Mouse (Mus musculus) kidney, embryonic 14.5 days (tissue): Measurements from ENCODE around the gene Tmbim6. TPM values are rescaled to one million over a fixed set of nuclear protein-coding genes. Genes with fewer than 3 reads are reported as not detected.
"Not testable (repeated sequence)": the region's sequence is repeated elsewhere in the genome, so short reads cannot be mapped to it uniquely, and the experiment has no call there.

Experiments used
- ATAC-seq: fragments of 200-750 bp; cut with Nextera tagmentation; 2 replicates; pipeline ENCODE4 v1.8.0; 2017; ENCODE audit warnings: moderate number of reproducible peaks, mild to moderate bottlenecking, moderate TSS enrichment, moderate library complexity; ENCODE audit not compliant: low FRiP score, low TSS enrichment
- H3K27ac ChIP-seq: fragments of 300-500 bp; sonication (generic); 2 replicates; pipeline ENCODE4 v1.5.1; 2014; ENCODE audit warnings: low read depth, mild to moderate bottlenecking, low read length, moderate library complexity, mixed read lengths
- H3K27me3 ChIP-seq: fragments of 300-500 bp; sonication (generic); 2 replicates; pipeline ENCODE4 v1.6.1; 2014; ENCODE audit warnings: mild to moderate bottlenecking, low read length; ENCODE audit not compliant: control insufficient read depth, insufficient read depth
- H3K36me3 ChIP-seq: fragments of 300-500 bp; sonication (generic); 2 replicates; pipeline ENCODE4 v1.6.1; 2014; ENCODE audit warnings: low read length, mixed read lengths; ENCODE audit not compliant: control insufficient read depth, insufficient read depth
- H3K4me1 ChIP-seq: fragments of 300-500 bp; sonication (generic); 2 replicates; pipeline ENCODE4 v1.6.1; 2014; ENCODE audit warnings: low read length, mixed read lengths; ENCODE audit not compliant: control insufficient read depth, insufficient read depth
- H3K4me2 ChIP-seq: fragments of 300-500 bp; sonication (generic); replicated peaks from 2 replicates; pipeline ENCODE4 v1.6.1; 2014; ENCODE audit warnings: low read depth, mild to moderate bottlenecking, low read length
- H3K4me3 ChIP-seq: fragments of 300-500 bp; sonication (generic); 2 replicates; pipeline ENCODE4 v1.5.1; 2014; ENCODE audit warnings: mild to moderate bottlenecking, low read length
- H3K9ac ChIP-seq: fragments of 300-500 bp; sonication (generic); 2 replicates; pipeline ENCODE4 v1.6.1; 2014; ENCODE audit warnings: low read depth, mild to moderate bottlenecking, low read length, moderate library complexity
- H3K9me3 ChIP-seq: fragments of 300-500 bp; sonication (generic); 2 replicates; pipeline ENCODE4 v1.6.1; 2016; ENCODE audit warnings: low read length; ENCODE audit not compliant: control insufficient read depth
- WGBS: fragments of 180-500 bp; shearing (Covaris S2); extraction: QIAGEN DNeasy Blood & Tissue Kit; methylation state at CpG from one replicate; pipeline ENCODE4 v1.1.7; 2014; 5-methylcytosine and 5-hydroxymethylcytosine counted together
- polyA plus RNA-seq: library from polyadenylated mRNA; unstranded; fragments of >200 nt; fragmentation: Nextera tagmentation; extraction: Ambion mirVana; gene quantifications from 2 replicates; pipeline ENCODE4 v1.2.1, GENCODE M21; 2014

Gene Tmbim6
- polyA plus RNA-seq, 1 experiment from 2014 or later = 409 TPM

- 0 out of 2 replicates have a peak, but pooled peaks cover 6% of the 10 kb centered on the region for H3K4me1 ChIP-seq
- no peaks in the 10 kb centered on the region for H3K36me3 ChIP-seq
- WGBS = 94% methylated on average over 5 of the region's 5 CpGs
- H3K4me2 ChIP-seq = no peak overlapping the region
- ATAC-seq = no peak
- H3K9ac ChIP-seq = no peak overlapping the region
- no peaks in the 10 kb centered on the region for H3K27me3 ChIP-seq
- no peak overlapping the region for H3K27ac ChIP-seq
- H3K4me3 ChIP-seq = no peak overlapping the region
- H3K9me3 ChIP-seq = no peaks in the 10 kb centered on the region
Observed at GRCm38 (mm10) chr15:99375036-99375435, 17.6 kb upstream of the Tmbim6 start.

DNA sequence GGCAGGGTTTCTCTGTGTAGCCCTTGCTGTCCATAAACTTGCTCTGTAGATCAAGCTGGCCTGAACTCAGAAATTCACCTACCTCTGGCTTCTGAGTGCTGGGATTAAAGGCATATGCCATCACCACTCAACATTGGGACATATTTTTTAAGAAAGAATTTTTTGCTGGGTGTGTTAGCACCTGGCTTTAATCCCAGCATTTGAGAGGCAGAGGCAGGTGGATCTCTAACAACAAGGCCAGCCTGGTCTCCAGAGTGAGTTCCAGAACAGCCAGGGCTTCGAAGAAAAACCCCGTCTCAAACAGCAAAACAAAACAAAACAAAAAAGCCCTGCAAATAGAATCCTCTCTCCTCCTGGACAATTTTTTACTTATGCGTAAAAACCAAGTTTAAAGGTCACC is 17.1 kb upstream of the Tmbim6 start:
- ATAC-seq = no peak
- WGBS = 88% methylated on average over 3 of the region's 3 CpGs
- 0 out of 2 replicates have a peak, but pooled peaks cover 6% of the 10 kb centered on the region for H3K4me1 ChIP-seq
- no peak overlapping the region for H3K27ac ChIP-seq
- H3K27me3 ChIP-seq = no peaks in the 10 kb centered on the region
- H3K36me3 ChIP-seq = no peaks in the 10 kb centered on the region
- H3K4me3 ChIP-seq = no peak overlapping the region
- no peak overlapping the region for H3K9ac ChIP-seq
- H3K9me3 ChIP-seq = no peaks in the 10 kb centered on the region
- H3K4me2 ChIP-seq = no peak overlapping the region

GRCm38 (mm10) chr15:99376240-99376639 is 16.4 kb upstream of the Tmbim6 start:
- no peak for ATAC-seq
- Histone ChIP-seq H3K4me3 (no peak overlapping the region), H3K9ac (no peak overlapping the region), H3K4me2 (no peak overlapping the region), H3K9me3 (no peaks in the 10 kb centered on the region), H3K27me3 (no peaks in the 10 kb centered on the region), H3K36me3 (no peaks in the 10 kb centered on the region), H3K4me1 (0 out of 2 replicates have a peak, but pooled peaks cover 6% of the 10 kb centered on the region), H3K27ac (no peak overlapping the region)
- 87% methylated on average over 5 of the region's 5 CpGs for WGBS

DNA sequence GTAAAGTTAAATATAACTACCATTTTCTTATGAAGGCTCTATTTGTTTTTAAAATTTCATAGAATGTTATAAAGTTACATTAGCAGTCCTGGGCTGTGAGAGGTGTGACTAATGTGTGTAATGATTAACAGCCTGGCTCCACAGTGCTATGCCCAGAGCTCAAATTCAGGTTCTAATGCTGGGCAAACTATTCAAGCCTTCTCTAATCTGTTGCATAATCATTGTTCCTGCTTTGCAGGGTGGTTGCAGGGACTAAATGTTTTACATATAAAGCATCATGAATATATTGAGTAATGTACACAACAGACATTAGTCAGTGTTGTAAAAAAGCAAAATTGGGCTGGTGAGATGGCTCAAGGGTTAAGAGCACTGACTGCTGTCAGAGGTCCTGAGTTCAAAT is 9.8 kb upstream of the Tmbim6 start:
- no peak for ATAC-seq
- Histone ChIP-seq H3K9ac (no peak overlapping the region), H3K27me3 (no peaks in the 10 kb centered on the region), H3K36me3 (no peaks in the 10 kb centered on the region), H3K27ac (no peak overlapping the region), H3K9me3 (no peaks in the 10 kb centered on the region), H3K4me1 (0 out of 2 replicates have a peak, but pooled peaks cover 5% of the 10 kb centered on the region), H3K4me2 (no peak overlapping the region), H3K4me3 (no peak overlapping the region)

DNA sequence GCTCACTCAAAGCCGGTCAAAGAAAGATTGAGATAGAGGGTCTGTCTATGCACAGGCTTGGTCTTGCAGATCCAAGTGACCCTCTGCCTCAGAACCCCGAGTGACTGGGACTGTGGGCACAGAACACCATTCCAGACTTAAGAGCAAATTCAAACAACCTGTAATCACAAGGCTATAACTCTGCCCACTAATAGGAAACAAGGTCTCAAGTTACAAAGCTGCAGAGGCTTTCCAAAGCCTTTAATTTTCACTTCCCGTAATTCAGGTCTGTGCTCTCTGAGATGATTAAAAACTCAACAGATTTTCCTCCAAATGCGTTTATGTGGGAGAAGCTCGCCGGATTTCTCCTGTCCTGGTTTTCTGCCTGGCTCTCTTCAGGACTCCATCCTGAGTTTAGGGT is 8.6 kb upstream of the Tmbim6 start:
- H3K9ac ChIP-seq = no peak overlapping the region
- H3K4me3 ChIP-seq = no peak overlapping the region
- no peaks in the 10 kb centered on the region for H3K36me3 ChIP-seq
- H3K27me3 ChIP-seq = no peaks in the 10 kb centered on the region
- H3K27ac ChIP-seq = peak overlapping the region; percentile 42; the same call in 1 of the 2 replicates
- no peak overlapping the region for H3K4me2 ChIP-seq
- H3K9me3 ChIP-seq = no peaks in the 10 kb centered on the region
- ATAC-seq = no peak
- 0 out of 2 replicates have a peak, but pooled peaks cover 5% of the 10 kb centered on the region for H3K4me1 ChIP-seq
- WGBS = 29% methylated on average over 6 of the region's 6 CpGs

DNA sequence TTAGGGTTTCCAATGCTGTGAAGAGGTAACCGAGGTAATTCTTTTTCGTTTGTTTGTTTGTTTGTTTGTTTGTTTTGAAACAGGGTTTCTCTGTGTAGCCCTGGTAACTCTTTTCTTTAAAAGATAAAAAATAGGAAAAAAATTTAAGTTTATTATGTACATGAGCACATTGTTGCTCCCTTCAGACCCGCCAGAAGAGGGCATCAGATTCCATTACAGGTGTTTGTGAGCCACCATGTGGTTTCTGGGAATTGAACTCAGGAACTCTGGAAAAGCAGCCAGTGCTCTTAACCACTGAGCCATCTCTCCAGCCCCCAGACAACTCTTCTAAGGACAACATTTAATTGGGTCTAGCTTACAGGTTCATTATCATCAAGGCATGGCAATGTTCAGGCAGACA is 6.6 kb upstream of the Tmbim6 start:
- 70% methylated on average over 3 of the region's 3 CpGs for WGBS
- H3K9me3 ChIP-seq, H3K27me3 ChIP-seq, H3K27ac ChIP-seq, ATAC-seq, H3K36me3 ChIP-seq, H3K4me3 ChIP-seq, H3K4me2 ChIP-seq, H3K4me1 ChIP-seq, H3K9ac ChIP-seq: not testable (repeated sequence)

DNA sequence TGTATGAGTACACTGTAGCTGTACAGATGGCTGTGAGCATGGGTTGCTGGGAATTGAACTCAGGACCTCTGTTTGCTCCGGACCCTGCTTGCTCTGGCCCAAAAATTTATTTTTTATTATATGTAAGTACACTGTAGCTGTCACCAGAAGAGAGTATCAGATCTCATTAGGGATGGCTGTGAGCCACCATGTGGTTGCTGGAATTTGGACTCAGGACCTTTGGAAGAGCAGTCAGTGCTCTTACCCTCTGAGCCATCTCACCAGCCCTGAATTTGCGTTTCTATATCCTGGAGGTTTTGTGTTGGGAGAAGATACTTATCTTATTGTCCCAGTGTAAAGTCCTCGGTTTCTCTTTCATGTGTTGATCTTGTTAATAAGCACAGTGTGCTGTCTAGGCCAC is 5.9 kb upstream of the Tmbim6 start:
- no peak for ATAC-seq
- Histone ChIP-seq H3K4me2 (no peak overlapping the region), H3K9ac (no peak overlapping the region), H3K27ac (no peak overlapping the region), H3K27me3 (no peaks in the 10 kb centered on the region), H3K9me3 (no peaks in the 10 kb centered on the region), H3K36me3 (no peaks in the 10 kb centered on the region), H3K4me3 (no peak overlapping the region), H3K4me1 (0 out of 2 replicates have a peak, but pooled peaks cover 5% of the 10 kb centered on the region)
- 77% methylated on average over 3 of the region's 3 CpGs for WGBS

- no peak for ATAC-seq
- no peak overlapping the region for H3K27ac ChIP-seq
- no peak overlapping the region for H3K9ac ChIP-seq
- H3K27me3 ChIP-seq = no peaks in the 10 kb centered on the region
- WGBS = 82% methylated on average over 4 of the region's 4 CpGs
- no peaks in the 10 kb centered on the region for H3K9me3 ChIP-seq
- H3K36me3 ChIP-seq = no peaks in the 10 kb centered on the region
- H3K4me2 ChIP-seq = no peak overlapping the region
- peaks cover 10% of the 10 kb centered on the region; the same call in 1 of the 2 replicates for H3K4me1 ChIP-seq
- H3K4me3 ChIP-seq = no peak overlapping the region
Observed at GRCm38 (mm10) chr15:99387976-99388375, 4.7 kb upstream of the Tmbim6 start.

GRCm38 (mm10) chr15:99390472-99391401 is 1.9 kb upstream of the Tmbim6 start:
- 61% methylated on average over 7 of the region's 7 CpGs for WGBS
- Histone ChIP-seq H3K4me1 (peaks cover 18% of the 10 kb centered on the region), H3K9ac (no peak overlapping the region), H3K4me3 (no peak overlapping the region), H3K4me2 (no peak overlapping the region), H3K27ac (no peak overlapping the region), H3K36me3 (no peaks in the 10 kb centered on the region), H3K27me3 (no peaks in the 10 kb centered on the region), H3K9me3 (no peaks in the 10 kb centered on the region)
- ATAC-seq = no peak
